Mouse (Mus musculus): ENCODE measurements around the gene Efhb. TPM values are rescaled to one million over a fixed set of nuclear protein-coding genes. Genes with fewer than 3 reads are reported as not detected.

Gene Efhb
- total RNA-seq, 2 experiments from 2014 or later, result 0.06 to 0.10 TPM

DNA sequence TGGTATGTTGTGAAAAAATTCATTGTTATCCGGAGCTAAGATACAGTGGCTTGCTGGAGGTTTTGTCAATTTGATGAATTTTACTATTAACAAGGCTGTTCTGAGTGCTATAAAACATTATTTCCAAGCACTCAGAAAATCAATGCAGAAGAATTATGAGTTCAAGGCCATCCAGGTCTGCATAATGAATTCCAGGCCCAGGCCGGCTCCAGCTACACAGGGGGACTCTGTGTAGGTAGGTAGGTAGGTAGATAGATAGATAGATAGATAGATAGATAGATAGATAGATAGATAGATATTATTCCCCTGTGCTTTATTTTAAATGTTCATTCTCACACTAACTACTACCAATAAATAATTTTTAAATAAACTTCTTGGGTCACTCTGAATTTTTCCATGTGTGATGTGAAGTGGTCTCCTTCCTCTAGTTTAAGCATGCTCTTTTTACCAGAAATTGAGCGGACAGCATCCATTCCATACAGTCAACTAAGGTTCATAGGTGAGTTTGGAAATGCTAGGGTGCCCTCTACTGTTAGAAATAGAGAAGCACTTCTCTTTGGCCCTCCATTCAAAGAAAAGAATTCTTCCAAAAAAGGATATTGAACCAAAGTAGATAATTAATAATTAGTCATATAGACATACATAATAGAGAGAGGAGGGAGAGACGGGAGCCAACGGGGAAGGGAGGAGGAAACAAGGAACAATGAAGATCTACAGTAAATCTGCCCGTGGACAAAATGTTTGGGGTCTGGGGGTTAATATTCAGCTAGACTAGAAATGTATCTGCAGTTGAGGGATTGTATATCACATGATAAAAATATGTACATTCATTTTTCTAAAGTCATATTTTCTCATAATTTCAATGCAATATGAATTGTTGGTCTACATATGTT is 75.3 kb downstream of the Efhb start:
- DNase-seq (ENCODE audit: low spot score), result no peak

DNA sequence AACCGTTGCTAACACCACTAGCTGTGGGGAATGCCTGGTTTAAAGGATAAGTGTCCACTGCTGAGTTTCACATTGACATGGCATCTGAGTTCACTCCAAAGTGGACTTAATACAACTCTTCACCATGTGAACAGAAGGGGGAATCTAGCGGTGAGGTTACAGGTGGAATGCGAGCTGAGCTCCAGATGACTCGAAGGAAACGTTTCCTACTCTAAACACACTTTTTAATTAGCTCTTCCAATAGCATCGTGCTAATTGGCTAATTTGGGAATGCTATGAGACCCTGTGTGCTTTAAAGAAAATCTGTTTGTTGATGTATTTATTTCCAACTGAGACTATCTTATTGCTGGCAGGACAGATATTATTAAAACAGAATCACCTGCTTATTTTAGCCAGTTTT is 76.3 kb downstream of the Efhb start:
- no peak for DNase-seq (ENCODE audit: low spot score)
- intact Hi-C loops (cut with DNase I), result no loop called here

More for the DNA sequence above, 75.3 kb downstream of the Efhb start:
- intact Hi-C loops (cut with DNase I), result loop anchor here (2.0 kb wide), 1 partner anchor 829 kb away; no protein-coding TSS in a partner anchor

- intact Hi-C loops (cut with DNase I), result no loop called here
- DNase-seq (ENCODE audit: low spot score), result no peak
These were observed 99.0 kb downstream of the Efhb start for GRCm38 (mm10) chr17:53364111-53364510.

Other genes starting within 250 kb of the Efhb start
- gene Rab5a, start 15.9 kb upstream of the Efhb start, total RNA-seq (2021), result 10 to 100 TPM; 50.7 to 55.2 TPM
- gene Pp2d1, start 76.1 kb upstream of the Efhb start, total RNA-seq (2021), result not detected
- 10 to 100 TPM; 85.6 TPM for gene Kat2b, start 103.5 kb upstream of the Efhb start, total RNA-seq (2021)
- under 1 TPM; 0.31 TPM for gene Sgo1, start 226.0 kb upstream of the Efhb start, total RNA-seq (2021)

Data from heart, postnatal 25 days (tissue).